Mouse (Mus musculus): Measurements from ENCODE around the gene Tspan15. TPM values are rescaled to one million over a fixed set of nuclear protein-coding genes. Genes with fewer than 3 reads are reported as not detected.

Tspan15 gene
- total RNA-seq, 1 experiment: 10.1 TPM

- Histone ChIP-seq H3K27ac (ENCODE audit: insufficient read depth, low read depth, low read length, poor library complexity, severe bottlenecking) (no peak overlapping the region), H3K36me3 (ENCODE audit: control insufficient read depth, insufficient read depth, low read length, poor library complexity, severe bottlenecking) (no peaks in the 10 kb centered on the region), H3K9me3 (ENCODE audit: control insufficient read depth, insufficient read depth, low read depth, low read length) (no peaks in the 10 kb centered on the region), H3K4me1 (ENCODE audit: control insufficient read depth in 2 of 2, insufficient read depth in 2 of 2, low read length in 2 of 2, poor library complexity in 1 of 2) (peaks cover 2 to 8% of the 10 kb centered on the region in 2 experiments; a peak in 1 of 4 replicates), H3K9ac (ENCODE audit: insufficient read depth, low read depth, low read length, poor library complexity, severe bottlenecking) (no peak overlapping the region), H3K4me3 (ENCODE audit: insufficient read depth in 1 of 2, low read depth in 1 of 2, low read length in 2 of 2, poor library complexity in 1 of 2, severe bottlenecking in 1 of 2) (no peak overlapping the region)
- DNase-seq (ENCODE audit: low read depth, low spot score): no peak
- in situ Hi-C loops (cut with MboI; ENCODE audit: low sequenced_read_pairs in 2 of 2, unreplicated experiment in 2 of 2): no loop called here
- TF ChIP-seq MAFK (IDR thresholded peaks at IDR 0.05; ENCODE audit: insufficient read depth, low read depth, low read length) (no peak), CHD2 (IDR thresholded peaks at IDR 0.05; ENCODE audit: low read depth, low read length) (no peak), ZNF384 (IDR thresholded peaks at IDR 0.05; ENCODE audit: low read depth, low read length) (no peak), ZC3H11A (IDR thresholded peaks at IDR 0.05; ENCODE audit: borderline replicate concordance, low read depth, low read length) (no peak), HCFC1 (IDR thresholded peaks at IDR 0.05; ENCODE audit: borderline replicate concordance, insufficient read depth, low read length) (no peak)
These were observed 22.7 kb downstream of the Tspan15 start for GRCm38 (mm10) chr10:62208241-62208896.

GRCm38 (mm10) chr10:62202574-62202973, 28.5 kb downstream of the Tspan15 start:
- no peak for TF ChIP-seq ZNF384 (IDR thresholded peaks at IDR 0.05; ENCODE audit: low read depth, low read length)
- TF ChIP-seq MAFK (IDR thresholded peaks at IDR 0.05; ENCODE audit: insufficient read depth, low read depth, low read length): no peak
- no peak for TF ChIP-seq CHD2 (IDR thresholded peaks at IDR 0.05; ENCODE audit: low read depth, low read length)
- H3K4me1 ChIP-seq (ENCODE audit: control insufficient read depth in 2 of 2, insufficient read depth in 2 of 2, low read length in 2 of 2, poor library complexity in 1 of 2): no peaks in the 10 kb centered on the region
- H3K27ac ChIP-seq (ENCODE audit: insufficient read depth, low read depth, low read length, poor library complexity, severe bottlenecking): no peak overlapping the region
- no peak overlapping the region for H3K4me3 ChIP-seq (ENCODE audit: insufficient read depth in 1 of 2, low read depth in 1 of 2, low read length in 2 of 2, poor library complexity in 1 of 2, severe bottlenecking in 1 of 2)
- H3K9me3 ChIP-seq (ENCODE audit: control insufficient read depth, insufficient read depth, low read depth, low read length): no peaks in the 10 kb centered on the region
- no peak for DNase-seq (ENCODE audit: low read depth, low spot score)
- H3K36me3 ChIP-seq (ENCODE audit: control insufficient read depth, insufficient read depth, low read length, poor library complexity, severe bottlenecking): no peaks in the 10 kb centered on the region; the same call in 1 of the 2 replicates
- in situ Hi-C loops (cut with MboI; ENCODE audit: low sequenced_read_pairs in 2 of 2, unreplicated experiment in 2 of 2): no loop called here
- no peak overlapping the region for H3K9ac ChIP-seq (ENCODE audit: insufficient read depth, low read depth, low read length, poor library complexity, severe bottlenecking)

GRCm38 (mm10) chr10:62198891-62199290, 32.2 kb downstream of the Tspan15 start:
- Histone ChIP-seq H3K4me1 (ENCODE audit: control insufficient read depth in 2 of 2, insufficient read depth in 2 of 2, low read length in 2 of 2, poor library complexity in 1 of 2) (peaks cover 0 to 4% of the 10 kb centered on the region in 2 experiments; a peak in 1 of 4 replicates), H3K9me3 (ENCODE audit: control insufficient read depth, insufficient read depth, low read depth, low read length) (no peaks in the 10 kb centered on the region), H3K9ac (ENCODE audit: insufficient read depth, low read depth, low read length, poor library complexity, severe bottlenecking) (no peak overlapping the region), H3K36me3 (ENCODE audit: control insufficient read depth, insufficient read depth, low read length, poor library complexity, severe bottlenecking) (no peaks in the 10 kb centered on the region; the same call in 1 of the 2 replicates), H3K4me3 (ENCODE audit: insufficient read depth in 1 of 2, low read depth in 1 of 2, low read length in 2 of 2, poor library complexity in 1 of 2, severe bottlenecking in 1 of 2) (no peak overlapping the region), H3K27ac (ENCODE audit: insufficient read depth, low read depth, low read length, poor library complexity, severe bottlenecking) (no peak overlapping the region)
- TF ChIP-seq HCFC1 (IDR thresholded peaks at IDR 0.05; ENCODE audit: borderline replicate concordance, insufficient read depth, low read length) (no peak), ZC3H11A (IDR thresholded peaks at IDR 0.05; ENCODE audit: borderline replicate concordance, low read depth, low read length) (no peak)
- no peak for DNase-seq (ENCODE audit: low read depth, low spot score)
- in situ Hi-C loops (cut with MboI; ENCODE audit: low sequenced_read_pairs in 2 of 2, unreplicated experiment in 2 of 2): no loop called here

- TF ChIP-seq MAFK (IDR thresholded peaks at IDR 0.05; ENCODE audit: insufficient read depth, low read depth, low read length): no peak
- no peak for TF ChIP-seq CHD2 (IDR thresholded peaks at IDR 0.05; ENCODE audit: low read depth, low read length)
- TF ChIP-seq HCFC1 (IDR thresholded peaks at IDR 0.05; ENCODE audit: borderline replicate concordance, insufficient read depth, low read length): no peak
- TF ChIP-seq ZNF384 (IDR thresholded peaks at IDR 0.05; ENCODE audit: low read depth, low read length): no peak
- TF ChIP-seq ZC3H11A (IDR thresholded peaks at IDR 0.05; ENCODE audit: borderline replicate concordance, low read depth, low read length): no peak
- in situ Hi-C loops (cut with MboI; ENCODE audit: low sequenced_read_pairs in 2 of 2, unreplicated experiment in 2 of 2): no loop called here
- Histone ChIP-seq H3K4me1 (ENCODE audit: control insufficient read depth in 2 of 2, insufficient read depth in 2 of 2, low read length in 2 of 2, poor library complexity in 1 of 2) (peaks cover 0 to 4% of the 10 kb centered on the region in 2 experiments; a peak in 1 of 4 replicates), H3K4me3 (ENCODE audit: insufficient read depth in 1 of 2, low read depth in 1 of 2, low read length in 2 of 2, poor library complexity in 1 of 2, severe bottlenecking in 1 of 2) (no peak overlapping the region), H3K9ac (ENCODE audit: insufficient read depth, low read depth, low read length, poor library complexity, severe bottlenecking) (no peak overlapping the region), H3K27ac (ENCODE audit: insufficient read depth, low read depth, low read length, poor library complexity, severe bottlenecking) (no peak overlapping the region), H3K36me3 (ENCODE audit: control insufficient read depth, insufficient read depth, low read length, poor library complexity, severe bottlenecking) (no peaks in the 10 kb centered on the region; the same call in 1 of the 2 replicates), H3K9me3 (ENCODE audit: control insufficient read depth, insufficient read depth, low read depth, low read length) (no peaks in the 10 kb centered on the region)
- no peak for DNase-seq (ENCODE audit: low read depth, low spot score)
These were observed 33.6 kb downstream of the Tspan15 start for GRCm38 (mm10) chr10:62197403-62197802.

GRCm38 (mm10) chr10:62195376-62195775, 35.7 kb downstream of the Tspan15 start:
- no peak overlapping the region for H3K4me3 ChIP-seq (ENCODE audit: insufficient read depth in 1 of 2, low read depth in 1 of 2, low read length in 2 of 2, poor library complexity in 1 of 2, severe bottlenecking in 1 of 2)
- DNase-seq (ENCODE audit: low read depth, low spot score): no peak
- no peaks in the 10 kb centered on the region for H3K9me3 ChIP-seq (ENCODE audit: control insufficient read depth, insufficient read depth, low read depth, low read length)
- TF ChIP-seq ZNF384 (IDR thresholded peaks at IDR 0.05; ENCODE audit: low read depth, low read length) (no peak), MAFK (IDR thresholded peaks at IDR 0.05; ENCODE audit: insufficient read depth, low read depth, low read length) (no peak), ZC3H11A (IDR thresholded peaks at IDR 0.05; ENCODE audit: borderline replicate concordance, low read depth, low read length) (no peak), HCFC1 (IDR thresholded peaks at IDR 0.05; ENCODE audit: borderline replicate concordance, insufficient read depth, low read length) (no peak), CHD2 (IDR thresholded peaks at IDR 0.05; ENCODE audit: low read depth, low read length) (no peak)
- H3K27ac ChIP-seq (ENCODE audit: insufficient read depth, low read depth, low read length, poor library complexity, severe bottlenecking): no peak overlapping the region
- in situ Hi-C loops (cut with MboI; ENCODE audit: low sequenced_read_pairs in 2 of 2, unreplicated experiment in 2 of 2): no loop called here
- H3K4me1 ChIP-seq (ENCODE audit: control insufficient read depth in 2 of 2, insufficient read depth in 2 of 2, low read length in 2 of 2, poor library complexity in 1 of 2): peaks cover 0 to 4% of the 10 kb centered on the region in 2 experiments; a peak in 1 of 4 replicates
- H3K36me3 ChIP-seq (ENCODE audit: control insufficient read depth, insufficient read depth, low read length, poor library complexity, severe bottlenecking): no peaks in the 10 kb centered on the region
- H3K9ac ChIP-seq (ENCODE audit: insufficient read depth, low read depth, low read length, poor library complexity, severe bottlenecking): no peak overlapping the region

All from ES-E14 (cell line).